Mouse (Mus musculus): ENCODE measurements around the gene Fam187a.

DNA sequence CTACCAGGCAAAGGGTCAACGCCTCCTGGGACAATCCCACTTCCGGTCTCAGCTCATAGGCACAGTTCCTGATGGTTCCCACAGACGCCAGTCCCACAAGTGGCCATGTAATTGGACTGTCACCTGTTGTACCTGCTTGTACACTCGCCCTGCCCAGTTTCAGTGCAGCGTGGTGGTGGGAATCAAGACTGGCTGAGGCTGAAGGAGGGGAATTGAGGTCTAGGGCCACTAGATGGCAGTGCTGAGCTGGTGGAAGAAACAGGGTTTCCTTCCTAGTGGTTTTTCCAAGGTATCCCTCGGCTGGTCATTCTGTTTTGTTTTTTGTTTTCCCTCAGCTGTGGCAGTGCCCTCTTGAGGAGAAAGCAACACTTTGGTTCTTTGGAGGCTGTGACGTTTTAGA lies 15.8 kb downstream of the Fam187a start, which contains the start of gene Gfap:
- TF ChIP-seq POLR2A (IDR thresholded peaks at IDR 0.05; ENCODE audit: low read depth, low read length) (no peak), CTCF (IDR thresholded peaks at IDR 0.05; ENCODE audit: extremely low read depth, insufficient read depth, insufficient read length, insufficient replicate concordance) (peak; percentile 74; the same call in 1 of the 2 replicates)

Measured in spleen, adult 2 months (tissue).